Mouse (Mus musculus) layer of hippocampus, postnatal 14 days (tissue): Measurements from ENCODE around the gene Abtb2. TPM values are rescaled to one million over a fixed set of nuclear protein-coding genes. Genes with fewer than 3 reads are reported as not detected.

ENCODE experiments used
- DNase-seq, 2 experiments: peaks; one replicate each; pipeline ENCODE4 v3.0.0; 2021 to 2022; ENCODE audit warnings: low spot score in 2 of 2, mixed read lengths in 1 of 2
- total RNA-seq, 2 experiments: library from RNA; stranded (reverse); gene quantifications; 2 replicates each; pipeline ENCODE4 v1.2.3; 2021

The Abtb2 gene
- total RNA-seq, 2 experiments from 2014 or later: 16.3 to 18.5 TPM

DNA sequence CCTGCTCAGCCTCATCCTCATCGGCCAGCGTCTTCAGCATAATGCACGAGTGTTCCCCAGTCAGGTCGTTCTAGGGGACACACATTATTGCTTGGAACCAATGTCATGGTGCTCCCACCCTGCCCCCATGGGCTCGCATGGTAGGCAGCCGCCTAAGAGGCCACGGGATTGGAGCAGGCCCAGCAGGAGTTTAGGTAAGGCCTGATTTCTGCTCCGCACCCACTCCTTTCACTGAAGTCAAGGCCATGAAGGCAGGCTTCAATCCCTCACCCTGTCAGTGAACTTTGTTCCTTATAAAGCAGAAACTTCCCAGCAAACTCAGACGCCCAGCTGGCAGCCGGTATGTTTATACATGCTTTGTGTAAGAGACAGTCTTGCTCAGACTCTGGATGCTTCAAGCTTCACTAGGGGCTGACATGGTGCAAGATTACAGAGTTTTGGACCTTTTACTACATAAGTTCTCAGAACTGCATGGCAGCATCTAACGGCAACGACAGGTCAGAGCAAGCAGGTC, 162.0 kb downstream of the Abtb2 start:
- no peak for DNase-seq

DNA sequence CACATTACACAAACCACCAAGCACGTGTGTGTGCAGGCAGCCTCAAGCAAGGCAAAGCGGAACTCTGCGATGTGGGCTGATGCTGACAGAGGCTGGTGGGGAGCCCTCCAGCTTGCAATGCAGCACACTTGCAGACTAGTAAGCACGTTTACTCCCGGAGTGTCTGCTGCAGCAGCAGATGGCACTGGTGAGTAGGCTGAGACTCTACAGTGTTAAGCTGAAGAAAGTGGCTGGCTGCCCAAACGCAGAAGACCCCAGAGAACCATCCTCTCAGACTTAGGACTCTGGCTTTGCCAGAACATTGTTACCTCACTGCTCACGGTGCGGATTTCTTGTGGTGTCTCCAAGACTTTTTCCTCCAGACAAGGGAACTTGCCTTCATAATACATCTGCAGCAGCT, 164.9 kb downstream of the Abtb2 start:
- DNase-seq: peak; percentile 54 to 60

DNA sequence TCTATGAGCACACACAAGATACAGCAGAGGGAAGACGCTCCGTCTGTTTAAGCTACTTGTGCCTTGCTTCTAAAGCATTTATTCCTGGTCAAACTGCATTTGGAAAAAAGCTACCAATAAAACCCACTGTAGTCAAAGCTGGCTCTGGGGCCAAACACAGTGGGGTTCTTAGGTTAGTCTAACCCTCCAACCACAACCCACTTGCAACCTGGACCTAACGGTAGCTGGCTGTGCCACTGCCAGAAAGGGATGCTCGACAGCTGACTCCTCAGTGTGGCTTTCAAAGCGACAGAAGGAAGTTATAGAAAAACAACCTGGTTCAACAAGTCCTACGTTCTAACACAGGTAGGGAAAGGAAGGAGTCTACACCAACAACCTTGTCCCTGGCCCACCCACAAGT, 165.3 kb downstream of the Abtb2 start:
- no peak for DNase-seq

DNA sequence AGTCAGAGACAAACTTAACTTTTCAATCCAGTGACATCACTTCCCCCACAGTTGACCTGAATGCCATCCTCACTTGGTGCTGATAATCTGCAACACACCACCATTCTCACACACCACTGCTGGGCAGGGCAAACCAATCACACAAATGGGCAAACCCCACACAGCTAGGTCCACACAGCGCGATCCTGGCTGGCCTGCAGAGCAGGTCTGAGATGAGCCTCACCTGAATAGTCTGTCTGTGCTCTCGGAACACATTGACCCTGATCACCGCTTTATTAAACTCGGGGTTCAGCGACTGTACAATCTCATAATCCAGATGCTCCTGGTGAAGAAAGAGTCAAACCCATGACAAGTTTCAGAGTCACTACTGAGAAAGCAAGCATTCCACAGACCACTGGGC, 176.7 kb downstream of the Abtb2 start:
- no peak for DNase-seq

- no peak for DNase-seq
Observed at GRCm38 (mm10) chr2:103743536-103743935, 177.4 kb downstream of the Abtb2 start.

- DNase-seq: peak; percentile 32 to 41
Observed at GRCm38 (mm10) chr2:103743988-103744387, 177.9 kb downstream of the Abtb2 start.

- no peak for DNase-seq
Observed at GRCm38 (mm10) chr2:103745481-103745880, 179.4 kb downstream of the Abtb2 start.

- no peak for DNase-seq
Observed at GRCm38 (mm10) chr2:103746096-103746495, 180.0 kb downstream of the Abtb2 start.

DNA sequence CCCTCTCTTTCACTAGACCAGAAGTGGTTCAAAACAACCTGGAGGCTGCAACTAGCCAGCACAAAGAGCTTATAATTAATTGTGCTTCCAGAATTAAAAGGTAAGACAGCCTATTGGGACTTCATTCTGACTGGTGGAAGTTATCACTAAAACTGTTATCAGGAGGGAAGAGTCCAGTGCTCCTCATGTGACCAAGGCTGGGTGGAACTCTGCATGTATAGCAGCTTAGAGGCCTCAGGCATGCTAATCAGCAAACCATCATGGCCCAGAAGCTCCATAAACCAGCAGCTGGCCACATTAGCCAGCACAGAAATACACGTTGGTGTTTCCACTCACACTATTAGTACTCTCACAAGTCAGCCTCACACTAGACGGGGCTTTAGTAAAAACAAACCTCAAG, 180.7 kb downstream of the Abtb2 start:
- no peak for DNase-seq

DNA sequence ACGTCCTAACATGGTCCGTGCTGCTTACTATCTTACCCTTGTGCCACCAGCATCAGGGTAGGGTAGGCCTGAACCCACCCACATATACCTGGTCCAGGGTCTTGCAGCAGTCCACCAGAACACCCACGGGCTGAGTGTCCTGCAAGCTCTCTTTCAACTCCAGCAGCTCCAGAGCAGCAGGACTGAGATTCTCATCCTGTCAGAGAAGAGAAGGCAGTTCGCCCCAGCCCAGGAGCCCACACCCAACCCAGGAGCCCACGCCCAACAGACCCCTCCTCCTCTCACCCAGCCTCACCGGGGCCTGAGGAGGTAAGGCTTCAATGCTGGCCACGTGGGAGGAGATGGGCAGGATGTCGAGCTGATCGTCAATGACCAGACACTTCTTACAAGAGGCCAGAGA, 181.8 kb downstream of the Abtb2 start:
- no peak for DNase-seq

DNA sequence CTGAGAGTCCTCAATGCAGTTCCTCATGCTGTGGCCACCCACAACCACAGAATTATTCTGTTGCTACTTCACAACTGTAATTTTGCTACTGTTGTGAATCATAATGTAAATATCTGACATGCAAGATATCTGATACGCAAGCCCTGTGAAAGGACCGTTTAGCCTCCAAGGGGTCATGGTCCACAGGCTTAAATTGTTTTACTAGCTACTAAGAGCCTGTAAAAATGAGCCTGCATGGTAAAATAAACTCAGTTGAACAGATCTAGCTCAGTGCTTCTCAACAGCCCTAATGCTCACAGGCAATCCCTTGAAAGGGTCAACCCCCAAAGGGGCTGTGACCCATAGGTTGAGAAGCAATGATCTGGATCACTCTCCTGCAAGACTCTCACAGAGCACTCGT, 183.0 kb downstream of the Abtb2 start:
- DNase-seq: no peak

DNA sequence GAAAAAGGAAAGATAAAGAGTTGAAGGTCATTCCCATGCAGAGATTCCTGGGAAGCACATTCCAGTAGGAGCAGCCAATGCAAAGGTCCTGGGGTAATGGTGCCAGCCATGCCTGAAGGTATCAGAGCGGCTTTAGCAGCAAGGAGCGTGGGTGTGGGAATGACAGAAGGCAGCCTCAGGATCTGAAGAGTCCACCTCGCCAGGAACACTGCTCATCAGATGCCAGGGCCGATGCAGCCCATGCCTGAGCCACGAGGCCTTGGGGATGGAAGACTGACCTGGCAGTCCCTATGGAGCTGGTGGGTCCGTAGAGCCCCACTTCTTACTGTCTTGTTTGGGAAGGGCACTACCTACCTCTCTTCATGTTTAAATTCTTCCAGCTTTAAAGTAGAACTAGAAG, 185.7 kb downstream of the Abtb2 start:
- DNase-seq: no peak

DNA sequence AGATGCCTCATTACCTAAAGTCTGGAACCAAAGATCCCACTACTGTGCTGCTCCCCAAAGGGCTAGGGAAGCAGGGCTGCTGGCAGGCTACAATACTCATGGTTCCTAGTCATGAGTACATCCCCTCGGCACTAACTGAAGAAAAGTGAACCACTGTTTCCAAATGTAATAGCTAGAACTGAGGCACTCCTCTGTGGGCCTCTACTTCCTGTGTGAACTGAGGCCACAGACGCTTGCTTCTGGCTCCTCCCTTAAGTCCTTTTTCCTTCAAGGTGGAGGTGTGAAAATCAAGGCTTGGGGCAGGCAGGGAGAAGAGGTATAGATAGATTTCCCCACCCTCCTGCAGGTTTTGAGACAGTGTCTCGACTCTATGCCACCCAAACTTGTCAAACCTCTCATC, 188.5 kb downstream of the Abtb2 start:
- no peak for DNase-seq

DNA sequence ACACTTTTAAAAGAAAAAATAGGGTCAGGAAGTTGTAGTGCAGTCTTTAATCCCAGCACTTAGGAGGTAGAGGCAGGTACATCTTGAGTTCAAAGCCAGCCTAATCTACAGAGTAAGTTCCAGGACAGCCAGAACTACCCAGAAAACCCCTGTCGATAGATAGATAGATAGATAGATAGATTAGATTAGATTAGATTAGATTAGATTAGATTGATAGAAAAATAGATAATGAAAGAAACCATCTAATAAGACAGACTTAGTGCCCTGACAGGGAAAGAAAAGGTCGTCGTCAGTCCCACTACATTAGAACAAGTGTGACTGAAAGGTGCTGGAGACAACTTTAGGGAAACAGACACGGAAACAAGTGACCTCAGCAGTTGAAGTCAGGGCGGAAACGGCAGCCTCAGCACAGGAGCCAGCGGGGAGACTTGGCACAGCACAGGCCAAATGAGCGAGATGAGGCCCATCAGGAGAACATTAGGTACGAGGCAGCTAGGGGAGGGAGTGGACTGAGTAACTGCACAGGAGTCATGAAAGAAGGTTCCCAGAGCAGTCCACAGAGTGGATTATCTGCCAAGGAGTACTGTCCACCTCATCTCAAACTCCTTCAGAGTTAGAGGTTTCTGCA, 189.5 kb downstream of the Abtb2 start:
- no peak for DNase-seq

- peak in 1 of 2 experiments; percentile 35 for DNase-seq
Observed at GRCm38 (mm10) chr2:103760421-103760820, 194.3 kb downstream of the Abtb2 start.

DNA sequence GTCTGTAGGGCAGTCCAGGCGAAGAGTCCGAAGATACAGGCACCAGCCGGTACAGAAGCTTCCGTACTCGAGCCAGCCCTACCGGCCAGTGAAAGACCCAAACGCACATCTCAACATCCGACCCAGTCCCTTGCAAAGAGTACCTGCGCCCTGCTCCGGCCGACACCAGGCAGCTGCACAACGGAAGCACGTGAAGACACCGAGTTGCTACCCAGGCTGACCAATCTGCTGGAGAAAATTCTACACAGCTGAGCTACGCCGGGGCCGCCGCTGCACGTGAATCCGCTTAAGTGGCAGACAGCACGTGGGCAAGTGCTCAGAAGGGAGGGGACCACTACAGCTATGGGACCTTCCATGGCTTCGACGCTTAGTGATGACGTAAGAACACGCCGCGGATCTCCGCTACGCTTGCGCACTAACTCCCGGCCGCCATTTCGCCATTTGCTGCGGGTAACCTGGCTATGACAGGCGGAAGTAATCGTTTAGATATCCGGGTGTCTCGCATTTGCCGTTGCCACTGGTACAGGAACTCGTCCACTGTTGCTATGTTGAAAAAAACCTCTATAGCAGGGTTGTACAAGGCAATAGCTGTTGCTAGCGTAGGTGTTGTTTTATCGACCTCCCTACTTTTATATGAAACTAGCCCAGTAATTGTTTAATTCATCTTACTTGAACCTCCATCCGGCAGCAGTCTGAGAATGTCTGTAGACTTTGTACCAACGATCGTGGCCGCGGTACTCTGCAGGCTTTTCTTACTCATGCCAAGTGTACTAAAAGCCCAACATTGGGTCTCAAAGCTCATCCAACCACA, 195.0 kb downstream of the Abtb2 start, which contains the start of gene Nat10:
TSS of gene Nat10 (minus strand) at position 365 of the 811 bp plus-strand sequence.
- peak; percentile 99 for DNase-seq

GRCm38 (mm10) chr2:103761993-103762392, 195.9 kb downstream of the Abtb2 start:
- DNase-seq: no peak

GRCm38 (mm10) chr2:103762492-103762891, 196.4 kb downstream of the Abtb2 start:
- DNase-seq: no peak
